Mouse (Mus musculus): ENCODE data around the gene Det1. TPM values are rescaled to one million over a fixed set of nuclear protein-coding genes. Genes with fewer than 3 reads are reported as not detected.

Det1 gene
- polyA plus RNA-seq, 1 experiment from 2014 or later = 9.5 TPM

- no peak overlapping the region for H3K27ac ChIP-seq
- no peak overlapping the region for H3K4me2 ChIP-seq
- H3K9ac ChIP-seq = no peak overlapping the region
- WGBS = 67% methylated on average over 9 of the region's 9 CpGs
- no peak overlapping the region for H3K4me3 ChIP-seq
- ATAC-seq (replicated peaks; ENCODE audit: insufficient number of reproducible peaks, insufficient read depth, low FRiP score, low read depth) = no peak
- no peaks in the 10 kb centered on the region for H3K9me3 ChIP-seq (replicated peaks)
- no peaks in the 10 kb centered on the region for H3K36me3 ChIP-seq
- H3K27me3 ChIP-seq = peaks cover 23% of the 10 kb centered on the region
- peaks cover 9% of the 10 kb centered on the region for H3K4me1 ChIP-seq (replicated peaks)
These were observed 47.1 kb downstream of the Det1 start for GRCm38 (mm10) chr7:78799730-78800496.

GRCm38 (mm10) chr7:78797843-78798455 lies 49.1 kb downstream of the Det1 start:
- H3K36me3 ChIP-seq = peaks cover 2% of the 10 kb centered on the region
- no peaks in the 10 kb centered on the region for H3K9me3 ChIP-seq (replicated peaks)
- no peak overlapping the region for H3K9ac ChIP-seq
- H3K4me3 ChIP-seq = no peak overlapping the region
- no peak overlapping the region for H3K27ac ChIP-seq
- no peak for ATAC-seq (replicated peaks; ENCODE audit: insufficient number of reproducible peaks, insufficient read depth, low FRiP score, low read depth)
- peaks cover 21% of the 10 kb centered on the region for H3K4me1 ChIP-seq (replicated peaks)
- no peak overlapping the region for H3K4me2 ChIP-seq
- WGBS = 55% methylated on average over 8 of the region's 9 CpGs
- peaks cover 23% of the 10 kb centered on the region for H3K27me3 ChIP-seq

- no peak for ATAC-seq (replicated peaks; ENCODE audit: insufficient number of reproducible peaks, insufficient read depth, low FRiP score, low read depth)
- Histone ChIP-seq H3K9me3 (replicated peaks) (no peaks in the 10 kb centered on the region), H3K36me3 (peaks cover 12% of the 10 kb centered on the region), H3K4me2 (no peak overlapping the region), H3K4me3 (no peak overlapping the region), H3K27ac (no peak overlapping the region), H3K4me1 (replicated peaks) (peaks cover 21% of the 10 kb centered on the region), H3K27me3 (peaks cover 26% of the 10 kb centered on the region), H3K9ac (no peak overlapping the region)
- WGBS = 83% methylated on average over 3 of the region's 3 CpGs
These were observed 50.4 kb downstream of the Det1 start for GRCm38 (mm10) chr7:78796624-78797023.

GRCm38 (mm10) chr7:78794571-78795092 lies 52.4 kb downstream of the Det1 start:
- ATAC-seq (replicated peaks; ENCODE audit: insufficient number of reproducible peaks, insufficient read depth, low FRiP score, low read depth) = peak; percentile 51
- no peak overlapping the region for H3K4me3 ChIP-seq
- H3K27ac ChIP-seq = peak overlapping the region; percentile 54
- H3K9ac ChIP-seq = no peak overlapping the region
- H3K4me2 ChIP-seq = no peak overlapping the region
- H3K4me1 ChIP-seq (replicated peaks) = peaks cover 21% of the 10 kb centered on the region
- 33% methylated on average over 6 of the region's 6 CpGs for WGBS
- H3K36me3 ChIP-seq = peaks cover 19% of the 10 kb centered on the region
- H3K27me3 ChIP-seq = peaks cover 20% of the 10 kb centered on the region
- H3K9me3 ChIP-seq (replicated peaks) = no peaks in the 10 kb centered on the region

- no peak; the same call in 1 of the 2 replicates for ATAC-seq (replicated peaks; ENCODE audit: insufficient number of reproducible peaks, insufficient read depth, low FRiP score, low read depth)
- Histone ChIP-seq H3K36me3 (peaks cover 25% of the 10 kb centered on the region), H3K4me1 (replicated peaks) (peaks cover 21% of the 10 kb centered on the region), H3K9ac (no peak overlapping the region), H3K9me3 (replicated peaks) (no peaks in the 10 kb centered on the region), H3K4me2 (no peak overlapping the region), H3K27ac (peak overlapping the region; percentile 54), H3K4me3 (no peak overlapping the region), H3K27me3 (peaks cover 19% of the 10 kb centered on the region)
- WGBS = 73% methylated on average over 13 of the region's 13 CpGs
These were observed 53.0 kb downstream of the Det1 start for GRCm38 (mm10) chr7:78793895-78794570.

- Histone ChIP-seq H3K36me3 (peaks cover 33% of the 10 kb centered on the region), H3K27ac (no peak overlapping the region), H3K27me3 (peaks cover 3% of the 10 kb centered on the region), H3K4me1 (replicated peaks) (peaks cover 21% of the 10 kb centered on the region), H3K4me3 (no peak overlapping the region), H3K9ac (no peak overlapping the region), H3K9me3 (replicated peaks) (no peaks in the 10 kb centered on the region), H3K4me2 (no peak overlapping the region)
- 78% methylated on average over 15 of the region's 15 CpGs for WGBS
- no peak for ATAC-seq (replicated peaks; ENCODE audit: insufficient number of reproducible peaks, insufficient read depth, low FRiP score, low read depth)
These were observed 55.5 kb downstream of the Det1 start for GRCm38 (mm10) chr7:78791359-78792222.

GRCm38 (mm10) chr7:78787793-78788380 lies 59.2 kb downstream of the Det1 start:
- no peak overlapping the region for H3K27ac ChIP-seq
- 86% methylated on average over 12 of the region's 12 CpGs for WGBS
- H3K4me2 ChIP-seq = no peak overlapping the region
- ATAC-seq (replicated peaks; ENCODE audit: insufficient number of reproducible peaks, insufficient read depth, low FRiP score, low read depth) = no peak
- H3K4me1 ChIP-seq (replicated peaks) = peaks cover 8% of the 10 kb centered on the region
- H3K9ac ChIP-seq = no peak overlapping the region
- peaks cover 3% of the 10 kb centered on the region for H3K27me3 ChIP-seq
- peaks cover 30% of the 10 kb centered on the region for H3K36me3 ChIP-seq
- no peak overlapping the region for H3K4me3 ChIP-seq
- H3K9me3 ChIP-seq (replicated peaks) = no peaks in the 10 kb centered on the region

- Histone ChIP-seq H3K9me3 (replicated peaks) (no peaks in the 10 kb centered on the region), H3K4me3 (no peak overlapping the region), H3K4me1 (replicated peaks) (peaks cover 18% of the 10 kb centered on the region), H3K9ac (no peak overlapping the region), H3K36me3 (peaks cover 19% of the 10 kb centered on the region), H3K4me2 (no peak overlapping the region), H3K27me3 (no peaks in the 10 kb centered on the region), H3K27ac (no peak overlapping the region)
- WGBS = 67% methylated on average over 5 of the region's 5 CpGs
- ATAC-seq (replicated peaks; ENCODE audit: insufficient number of reproducible peaks, insufficient read depth, low FRiP score, low read depth) = no peak
These were observed 61.2 kb downstream of the Det1 start for GRCm38 (mm10) chr7:78785906-78786305.

- H3K36me3 ChIP-seq = peaks cover 25% of the 10 kb centered on the region
- no peaks in the 10 kb centered on the region for H3K9me3 ChIP-seq (replicated peaks)
- H3K27ac ChIP-seq = peak within 1 kb of the TSS; percentile 44
- WGBS = under 1% methylated on average over 44 of the region's 44 CpGs
- H3K9ac ChIP-seq = peak within 1 kb of the TSS; percentile 85
- peak; percentile 96 for ATAC-seq (replicated peaks; ENCODE audit: insufficient number of reproducible peaks, insufficient read depth, low FRiP score, low read depth)
- peak within 1 kb of the TSS; percentile 81 for H3K4me2 ChIP-seq
- peak within 1 kb of the TSS; percentile 95 for H3K4me3 ChIP-seq
- peaks cover 18% of the 10 kb centered on the region for H3K4me1 ChIP-seq (replicated peaks)
- H3K27me3 ChIP-seq = no peaks in the 10 kb centered on the region
These were observed 64.2 kb downstream of the Det1 start, which contains the start of the genes Mrps11 and Mrpl46 for GRCm38 (mm10) chr7:78782639-78783581. Gene Mrps11, plus strand, starts transcription at chr7:78783119. Gene Mrpl46, minus strand, starts transcription at chr7:78783531.

GRCm38 (mm10) chr7:78778741-78779140 lies 68.3 kb downstream of the Det1 start:
- no peak for ATAC-seq (replicated peaks; ENCODE audit: insufficient number of reproducible peaks, insufficient read depth, low FRiP score, low read depth)
- peaks cover 50% of the 10 kb centered on the region for H3K36me3 ChIP-seq
- H3K27ac ChIP-seq = no peak overlapping the region
- peaks cover 13% of the 10 kb centered on the region for H3K4me1 ChIP-seq (replicated peaks)
- no peaks in the 10 kb centered on the region for H3K27me3 ChIP-seq
- no peak overlapping the region for H3K9ac ChIP-seq
- no peak overlapping the region for H3K4me2 ChIP-seq
- WGBS = 91% methylated on average over 5 of the region's 5 CpGs
- no peak overlapping the region for H3K4me3 ChIP-seq
- no peaks in the 10 kb centered on the region for H3K9me3 ChIP-seq (replicated peaks)

Measured in heart, embryonic 15.5 days (tissue).